Mouse (Mus musculus) neural tube, embryonic 11.5 days (tissue): ENCODE measurements around the gene Nup160. TPM values are rescaled to one million over a fixed set of nuclear protein-coding genes. Genes with fewer than 3 reads are reported as not detected.

Experiments used
- ATAC-seq: fragments of 200-750 bp; cut with Nextera tagmentation; 2 replicates; pipeline ENCODE4 v1.8.0; 2017; ENCODE audit warnings: moderate number of reproducible peaks, mild to moderate bottlenecking, moderate TSS enrichment, moderate library complexity; ENCODE audit not compliant: insufficient read depth, low FRiP score, low TSS enrichment
- DNase-seq: peaks from one replicate; pipeline ENCODE4 v3.0.0-alpha.2; 2015; ENCODE audit warnings: low spot score
- H3K27ac ChIP-seq: fragments of 300-500 bp; sonication (generic); 2 replicates; pipeline ENCODE4 v1.5.1; 2014; ENCODE audit warnings: low read depth, mild to moderate bottlenecking, low read length
- H3K27me3 ChIP-seq: fragments of 300-500 bp; sonication (generic); 2 replicates; pipeline ENCODE4 v1.6.1; 2014; ENCODE audit warnings: mild to moderate bottlenecking, low read length, mixed read lengths; ENCODE audit not compliant: control insufficient read depth, insufficient read depth
- H3K36me3 ChIP-seq: fragments of 300-500 bp; sonication (generic); 2 replicates; pipeline ENCODE4 v1.6.1; 2014; ENCODE audit warnings: mild to moderate bottlenecking, low read length, moderate library complexity, mixed read lengths; ENCODE audit not compliant: control insufficient read depth, insufficient read depth
- H3K4me1 ChIP-seq: fragments of 300-500 bp; sonication (generic); 2 replicates; pipeline ENCODE4 v1.6.1; 2014; ENCODE audit warnings: low read length, mixed read lengths; ENCODE audit not compliant: control insufficient read depth, insufficient read depth
- H3K4me2 ChIP-seq: fragments of 300-500 bp; sonication (generic); 2 replicates; pipeline ENCODE4 v1.6.1; 2014; ENCODE audit warnings: low read depth, mild to moderate bottlenecking, moderate library complexity
- H3K4me3 ChIP-seq: fragments of 300-500 bp; sonication (generic); 2 replicates; pipeline ENCODE4 v1.5.1; 2014; ENCODE audit warnings: low read depth, low read length
- H3K9ac ChIP-seq: fragments of 300-500 bp; sonication (generic); 2 replicates; pipeline ENCODE4 v1.6.1; 2014; ENCODE audit warnings: mild to moderate bottlenecking, low read length
- H3K9me3 ChIP-seq: fragments of 300-500 bp; sonication (generic); 2 replicates; pipeline ENCODE4 v1.6.1; 2016; ENCODE audit warnings: low read length; ENCODE audit not compliant: control insufficient read depth
- WGBS: fragments of 180-500 bp; shearing (Covaris S2); extraction: QIAGEN DNeasy Blood & Tissue Kit; methylation state at CpG from one replicate; pipeline ENCODE4 v1.1.7; 2014; 5-methylcytosine and 5-hydroxymethylcytosine counted together
- polyA plus RNA-seq: library from polyadenylated mRNA; unstranded; fragments of >200 nt; fragmentation: Nextera tagmentation; extraction: Ambion mirVana; gene quantifications from 2 replicates; pipeline ENCODE4 v1.2.1, GENCODE M21; 2014

Gene Nup160
- polyA plus RNA-seq, 1 experiment from 2014 or later = 61.0 TPM

DNA sequence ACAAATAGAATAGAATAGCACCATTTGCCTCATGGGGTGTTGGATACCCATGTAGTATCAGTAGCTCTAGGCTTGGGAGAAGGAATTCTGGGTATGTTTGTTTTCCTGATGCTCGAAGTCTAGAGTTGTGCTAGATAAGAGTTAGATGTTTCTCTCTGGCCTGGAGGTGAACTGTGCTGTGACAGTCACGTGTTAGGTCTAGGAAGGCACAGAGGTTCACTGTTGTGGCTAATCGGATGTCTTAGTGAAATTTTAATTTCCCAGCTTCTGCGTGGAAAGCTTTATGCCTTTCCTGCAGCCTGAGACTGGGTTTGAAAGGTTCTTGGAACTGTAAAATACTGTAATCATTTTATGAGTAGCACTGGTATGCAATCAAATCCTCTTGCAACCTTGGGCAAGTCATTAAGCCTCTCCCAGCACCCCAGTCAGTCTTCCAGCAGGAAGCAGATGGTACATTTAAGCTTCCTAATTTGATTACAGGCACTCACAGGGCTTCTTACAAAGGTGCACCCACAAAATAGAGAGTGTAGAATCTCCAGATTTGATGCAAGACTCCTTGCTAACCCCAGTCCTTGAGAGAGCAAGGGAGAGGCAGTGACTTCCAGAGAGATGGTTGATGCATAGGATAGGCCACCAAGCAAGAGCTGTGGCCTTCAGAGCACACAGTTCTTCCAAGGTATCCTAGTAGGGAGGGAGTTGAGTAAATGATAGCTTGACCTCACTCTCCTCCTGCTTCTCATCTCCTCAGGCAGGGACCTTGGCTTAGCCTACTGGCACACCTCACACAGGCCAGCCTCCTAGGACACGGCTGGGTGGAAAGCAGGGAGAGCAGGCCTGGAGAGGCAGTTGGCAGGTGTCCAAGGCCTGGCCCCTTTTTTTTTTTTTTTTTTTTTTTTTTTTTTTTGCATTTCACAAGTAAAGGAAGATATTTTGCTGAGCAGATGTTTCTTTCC, 37.0 kb upstream of the Nup160 start:
- Histone ChIP-seq H3K27me3 (no peaks in the 10 kb centered on the region), H3K36me3 (no peaks in the 10 kb centered on the region), H3K4me2 (no peak overlapping the region), H3K9me3 (no peaks in the 10 kb centered on the region), H3K4me3 (no peak overlapping the region), H3K27ac (no peak overlapping the region), H3K9ac (no peak overlapping the region), H3K4me1 (no peaks in the 10 kb centered on the region)
- WGBS = 76% methylated on average over 5 of the region's 5 CpGs
- DNase-seq (no peak), ATAC-seq (no peak)

- Histone ChIP-seq H3K27me3 (no peaks in the 10 kb centered on the region), H3K4me1 (no peaks in the 10 kb centered on the region), H3K9ac (no peak overlapping the region), H3K9me3 (no peaks in the 10 kb centered on the region), H3K4me3 (no peak overlapping the region), H3K4me2 (no peak overlapping the region), H3K27ac (no peak overlapping the region), H3K36me3 (no peaks in the 10 kb centered on the region)
- ATAC-seq (no peak), DNase-seq (no peak)
- WGBS = 79% methylated on average over 10 of the region's 10 CpGs
Measured at GRCm38 (mm10) chr2:90641007-90641709, 35.9 kb upstream of the Nup160 start.

DNA sequence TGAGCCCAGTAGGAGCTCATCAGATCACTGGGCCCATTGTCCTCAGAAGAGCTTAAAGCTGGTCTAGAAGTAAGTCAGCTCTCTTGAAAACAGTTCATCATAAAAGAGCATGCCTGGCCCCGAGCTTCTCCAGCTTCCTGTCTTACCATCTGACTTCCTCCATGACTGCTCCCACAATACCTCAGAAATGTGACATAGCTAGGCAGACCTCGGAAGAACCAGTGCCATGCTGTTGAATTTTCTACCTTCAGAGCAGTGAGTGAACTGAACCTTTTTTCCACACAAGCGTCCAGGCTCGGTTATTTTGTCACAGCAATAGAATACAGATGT, 35.3 kb upstream of the Nup160 start:
- no peak overlapping the region for H3K27ac ChIP-seq
- H3K9ac ChIP-seq = no peak overlapping the region
- no peaks in the 10 kb centered on the region for H3K4me1 ChIP-seq
- no peaks in the 10 kb centered on the region for H3K27me3 ChIP-seq
- no peak overlapping the region for H3K4me3 ChIP-seq
- no peaks in the 10 kb centered on the region for H3K9me3 ChIP-seq
- 91% methylated on average over 4 of the region's 4 CpGs for WGBS
- DNase-seq (no peak), ATAC-seq (no peak)
- no peaks in the 10 kb centered on the region for H3K36me3 ChIP-seq
- H3K4me2 ChIP-seq = no peak overlapping the region

DNA sequence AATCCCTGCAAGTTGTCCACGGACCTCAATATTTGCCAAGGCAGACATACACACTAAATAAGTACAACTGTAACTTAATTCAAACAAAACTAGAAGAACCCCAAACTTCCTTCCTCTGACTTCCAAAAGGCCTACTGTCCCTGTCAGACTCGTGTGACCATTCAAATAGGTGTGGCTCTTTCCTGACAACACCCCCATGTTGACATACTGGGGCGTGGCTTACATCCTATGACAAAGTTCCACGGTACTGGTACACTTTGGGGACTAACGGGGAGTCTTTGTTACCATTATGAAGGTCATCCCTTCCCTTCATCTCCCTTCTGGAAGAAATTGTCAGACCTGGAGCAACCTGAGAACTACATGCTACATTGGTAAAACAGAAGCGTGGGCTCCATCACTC, 29.9 kb upstream of the Nup160 start:
- Histone ChIP-seq H3K4me2 (no peak overlapping the region), H3K4me3 (no peak overlapping the region), H3K36me3 (no peaks in the 10 kb centered on the region), H3K27me3 (no peaks in the 10 kb centered on the region), H3K4me1 (no peaks in the 10 kb centered on the region), H3K27ac (no peak overlapping the region), H3K9me3 (no peaks in the 10 kb centered on the region), H3K9ac (no peak overlapping the region)
- DNase-seq (no peak), ATAC-seq (no peak)
- WGBS = 78% methylated on average over 6 of the region's 6 CpGs

- Histone ChIP-seq H3K9ac (no peak overlapping the region), H3K4me1 (no peaks in the 10 kb centered on the region), H3K27me3 (no peaks in the 10 kb centered on the region), H3K27ac (no peak overlapping the region), H3K36me3 (no peaks in the 10 kb centered on the region), H3K9me3 (no peaks in the 10 kb centered on the region), H3K4me2 (no peak overlapping the region), H3K4me3 (no peak overlapping the region)
- WGBS = 95% methylated on average over 3 of the region's 3 CpGs
- DNase-seq = no peak
- ATAC-seq = no peak
Measured at GRCm38 (mm10) chr2:90649405-90649804, 27.6 kb upstream of the Nup160 start.

DNA sequence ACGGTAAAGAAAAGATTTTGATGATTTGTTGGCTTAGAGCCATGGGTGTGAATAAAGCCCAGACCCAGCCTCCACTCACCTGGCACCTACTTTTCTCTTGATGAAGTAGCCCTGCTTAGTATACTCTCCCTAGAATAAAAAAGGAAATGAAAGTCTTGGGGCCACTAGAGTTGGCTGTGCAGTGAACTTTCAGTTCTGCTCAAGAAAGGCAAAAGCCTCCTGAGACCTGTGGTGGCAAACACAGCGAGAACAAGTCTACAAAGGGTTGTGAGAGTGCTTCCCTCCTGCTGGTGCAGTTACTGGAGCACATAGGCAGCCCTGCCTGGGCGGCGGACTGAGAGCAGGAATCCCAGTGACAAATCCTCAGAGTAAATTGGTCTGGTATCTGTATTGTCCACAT, 27.1 kb upstream of the Nup160 start:
- H3K9me3 ChIP-seq = no peaks in the 10 kb centered on the region
- H3K4me1 ChIP-seq = no peaks in the 10 kb centered on the region
- H3K27ac ChIP-seq = no peak overlapping the region
- no peak overlapping the region for H3K4me3 ChIP-seq
- H3K36me3 ChIP-seq = no peaks in the 10 kb centered on the region
- no peak for ATAC-seq
- H3K4me2 ChIP-seq = no peak overlapping the region
- 80% methylated on average over 4 of the region's 4 CpGs for WGBS
- H3K9ac ChIP-seq = no peak overlapping the region
- no peak for DNase-seq
- H3K27me3 ChIP-seq = no peaks in the 10 kb centered on the region

DNA sequence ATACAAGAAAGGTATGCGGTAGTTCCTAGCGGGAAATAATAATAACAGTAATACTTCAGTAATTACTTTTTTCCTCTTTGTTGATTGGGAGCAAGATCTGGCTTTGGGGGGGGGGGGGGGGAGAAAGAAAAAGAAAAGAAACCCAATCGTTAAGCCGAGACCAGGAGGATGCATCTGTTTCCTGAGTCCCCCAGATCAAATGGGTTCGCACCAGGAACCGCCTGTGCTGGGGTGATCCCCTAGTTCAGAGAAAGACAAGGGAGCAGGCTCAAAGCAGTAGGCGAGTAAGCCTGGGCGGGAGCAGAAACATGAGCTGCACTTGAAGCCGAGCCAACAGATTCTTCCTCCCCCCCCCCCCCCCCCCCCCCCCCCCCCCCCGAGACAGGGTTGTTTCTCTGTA, 24.9 kb upstream of the Nup160 start:
- ATAC-seq = no peak
- DNase-seq = no peak

DNA sequence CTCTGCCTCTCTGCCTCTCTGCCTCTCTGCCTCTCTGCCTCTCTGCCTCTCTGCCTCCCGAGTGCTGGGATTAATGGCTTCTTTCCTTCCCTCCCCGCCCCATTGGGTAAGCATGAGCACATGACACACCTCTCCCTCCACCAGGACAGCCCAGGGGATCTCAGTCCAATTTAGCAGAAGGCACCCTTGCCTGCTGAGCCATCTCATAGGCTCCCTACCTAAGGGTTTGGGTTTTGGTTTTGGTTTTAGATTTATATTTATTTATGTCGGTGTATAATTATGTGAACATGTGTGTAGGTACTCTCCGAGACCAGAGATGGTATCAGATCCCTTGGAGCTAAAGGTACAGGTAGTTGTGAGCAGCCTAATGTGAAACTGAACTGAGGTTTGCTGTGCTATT, 24.0 kb upstream of the Nup160 start:
- no peaks in the 10 kb centered on the region for H3K9me3 ChIP-seq
- ATAC-seq (no peak), DNase-seq (no peak)
- no peaks in the 10 kb centered on the region for H3K4me1 ChIP-seq
- no peak overlapping the region for H3K4me3 ChIP-seq
- no peak overlapping the region for H3K27ac ChIP-seq
- H3K36me3 ChIP-seq = no peaks in the 10 kb centered on the region
- H3K4me2 ChIP-seq = no peak overlapping the region
- no peak overlapping the region for H3K9ac ChIP-seq
- 65% methylated on average over 4 of the region's 4 CpGs for WGBS
- no peaks in the 10 kb centered on the region for H3K27me3 ChIP-seq

More for the DNA sequence above, 24.9 kb upstream of the Nup160 start:
- H3K4me2 ChIP-seq = no peak overlapping the region
- no peak overlapping the region for H3K9ac ChIP-seq
- WGBS = 80% methylated on average over 9 of the region's 10 CpGs
- H3K4me1 ChIP-seq = no peaks in the 10 kb centered on the region
- no peaks in the 10 kb centered on the region for H3K9me3 ChIP-seq
- no peak overlapping the region for H3K4me3 ChIP-seq
- H3K36me3 ChIP-seq = no peaks in the 10 kb centered on the region
- H3K27me3 ChIP-seq = no peaks in the 10 kb centered on the region
- H3K27ac ChIP-seq = no peak overlapping the region

DNA sequence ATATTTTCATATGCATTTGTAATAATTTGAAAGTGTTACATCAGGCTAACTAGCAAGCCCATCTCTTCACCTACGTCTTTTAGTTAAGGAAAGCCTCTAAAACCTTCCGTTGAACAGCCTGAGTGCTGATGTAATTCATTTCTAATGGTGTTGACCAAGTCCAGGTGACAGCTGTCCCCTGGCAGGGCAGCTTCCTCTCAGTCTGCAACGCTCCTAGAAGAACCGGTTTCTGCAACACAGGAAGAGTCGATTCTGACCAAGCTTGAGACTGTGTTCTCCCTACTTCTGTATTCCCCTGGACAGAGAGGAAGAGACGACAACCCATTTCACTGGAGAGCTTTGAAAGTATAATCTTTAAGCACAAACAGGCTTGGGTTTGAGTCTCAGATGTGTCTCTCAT, 21.6 kb upstream of the Nup160 start:
- 80% methylated on average over 6 of the region's 6 CpGs for WGBS
- no peak for ATAC-seq
- H3K27ac ChIP-seq = no peak overlapping the region
- H3K36me3 ChIP-seq = no peaks in the 10 kb centered on the region
- no peak overlapping the region for H3K4me2 ChIP-seq
- no peak overlapping the region for H3K9ac ChIP-seq
- no peak overlapping the region for H3K4me3 ChIP-seq
- H3K27me3 ChIP-seq = no peaks in the 10 kb centered on the region
- no peaks in the 10 kb centered on the region for H3K4me1 ChIP-seq
- H3K9me3 ChIP-seq = no peaks in the 10 kb centered on the region
- no peak for DNase-seq
